Mouse (Mus musculus) liver, embryonic 14.5 days (tissue): Measurements from ENCODE around the gene Ttc21a.

Experiments
- CTCF ChIP-seq: IDR thresholded peaks from 2 replicates; pipeline ENCODE4 v1.5.1; 2016; ENCODE audit warnings: antibody characterized with exemption, low read depth, control low read depth
- EP300 ChIP-seq: IDR thresholded peaks from 2 replicates; pipeline ENCODE4 v1.6.1; 2016; ENCODE audit warnings: antibody characterized with exemption, low read depth

DNA sequence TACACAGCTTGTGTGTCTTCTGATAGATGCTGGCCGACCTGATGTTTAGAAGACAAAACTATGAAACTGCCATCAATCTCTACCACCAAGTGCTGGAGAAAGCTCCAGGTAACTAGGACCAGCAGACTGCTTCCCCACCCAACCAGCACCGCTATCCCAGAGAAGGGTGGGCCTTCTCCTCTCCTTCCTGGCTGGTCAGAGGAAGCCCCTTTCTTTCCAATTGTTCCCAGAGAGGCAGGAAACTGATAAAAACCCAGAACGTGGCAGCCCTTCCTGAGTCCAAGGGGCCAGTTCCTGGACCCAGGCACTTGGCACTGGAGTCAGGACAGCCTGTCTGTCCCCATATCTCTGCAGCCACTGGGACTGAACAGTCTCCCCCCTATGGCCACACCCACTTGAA lies 26.8 kb downstream of the Ttc21a start:
- no peak for TF ChIP-seq EP300
- no peak for TF ChIP-seq CTCF
